Mouse (Mus musculus): Measurements from ENCODE around the gene Zfp61. TPM values are rescaled to one million over a fixed set of nuclear protein-coding genes. Genes with fewer than 3 reads are reported as not detected.
A peak's percentile ranks its signal among the peaks of the same experiment; 100 is the strongest.

Zfp61 gene
- polyA plus RNA-seq, 1 experiment from 2014 or later = 58.8 TPM

DNA sequence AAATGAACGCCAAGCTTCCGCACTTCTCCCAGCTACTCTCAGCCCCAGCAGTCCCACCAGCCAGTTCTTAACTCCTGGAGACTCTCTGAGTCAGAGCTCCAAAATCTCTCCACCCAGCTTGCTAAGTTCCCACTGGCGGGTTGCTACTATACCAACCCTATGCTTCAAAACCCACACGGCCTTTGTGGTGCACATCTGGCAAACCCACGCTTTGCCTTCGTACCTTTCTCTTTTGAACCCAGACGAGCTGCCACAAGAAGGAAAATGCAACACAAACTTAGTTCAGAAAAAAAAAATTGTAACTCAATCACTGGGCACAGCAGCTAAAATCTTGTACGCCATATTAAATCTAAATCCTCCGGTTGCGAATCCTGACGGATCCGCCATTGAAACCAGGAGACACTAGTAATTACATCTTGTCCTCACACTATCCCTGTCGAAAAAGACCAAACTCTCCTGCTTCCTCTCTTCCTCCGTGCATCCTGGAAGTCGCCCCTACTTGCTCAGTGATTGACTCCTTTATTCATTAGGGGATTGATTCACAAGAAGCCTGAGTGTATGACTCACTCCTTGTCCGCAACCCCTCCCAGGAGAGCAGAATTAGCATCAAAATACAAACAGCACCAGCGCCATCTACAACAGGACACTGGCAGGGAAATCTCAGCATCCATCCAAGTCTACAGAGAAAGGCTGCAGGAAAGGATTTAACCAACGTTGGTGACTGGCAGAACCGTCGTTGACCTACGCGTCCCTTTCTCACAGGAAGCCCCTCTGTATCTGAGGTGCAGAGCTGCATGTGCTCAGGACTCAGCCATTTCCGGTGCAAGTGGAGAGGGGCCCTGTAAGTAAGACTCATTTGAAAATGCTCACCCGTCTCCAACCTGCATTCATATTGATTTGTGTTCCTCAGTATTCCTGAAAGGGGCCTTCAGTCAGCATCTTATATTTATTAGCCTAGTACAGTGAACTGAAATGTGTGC lies 32.6 kb downstream of the Zfp61 start:
- Histone ChIP-seq H3K9ac (replicated peaks; ENCODE audit: low read length) (no peak overlapping the region), H3K4me3 (ENCODE audit: low read depth, low read length) (no peak overlapping the region), H3K4me2 (ENCODE audit: low read depth, low read length) (no peak overlapping the region), H3K27me3 (ENCODE audit: control insufficient read depth, insufficient read depth, low read length) (no peaks in the 10 kb centered on the region), H3K9me3 (replicated peaks; ENCODE audit: control insufficient read depth, low read length) (no peaks in the 10 kb centered on the region), H3K4me1 (ENCODE audit: control insufficient read depth, insufficient read depth, low read length) (no peaks in the 10 kb centered on the region), H3K36me3 (replicated peaks; ENCODE audit: control insufficient read depth, insufficient read depth, low read depth, low read length) (no peaks in the 10 kb centered on the region), H3K27ac (replicated peaks; ENCODE audit: low read depth, low read length) (no peak overlapping the region)
- WGBS = 68% methylated on average over 24 of the region's 24 CpGs
- no peak for DNase-seq (ENCODE audit: low spot score)
- no peak for ATAC-seq (replicated peaks; ENCODE audit: insufficient number of reproducible peaks, low FRiP score, low TSS enrichment, low read depth)

- 87% methylated on average over 4 of the region's 4 CpGs for WGBS
- Histone ChIP-seq H3K27me3 (ENCODE audit: control insufficient read depth, insufficient read depth, low read length) (no peaks in the 10 kb centered on the region), H3K9ac (replicated peaks; ENCODE audit: low read length) (no peak overlapping the region), H3K9me3 (replicated peaks; ENCODE audit: control insufficient read depth, low read length) (no peaks in the 10 kb centered on the region), H3K4me3 (ENCODE audit: low read depth, low read length) (no peak overlapping the region), H3K36me3 (replicated peaks; ENCODE audit: control insufficient read depth, insufficient read depth, low read depth, low read length) (no peaks in the 10 kb centered on the region), H3K4me2 (ENCODE audit: low read depth, low read length) (no peak overlapping the region), H3K27ac (replicated peaks; ENCODE audit: low read depth, low read length) (no peak overlapping the region), H3K4me1 (ENCODE audit: control insufficient read depth, insufficient read depth, low read length) (no peaks in the 10 kb centered on the region)
- ATAC-seq (replicated peaks; ENCODE audit: insufficient number of reproducible peaks, low FRiP score, low TSS enrichment, low read depth) = no peak
- no peak for DNase-seq (ENCODE audit: low spot score)
These were observed 41.1 kb downstream of the Zfp61 start for GRCm38 (mm10) chr7:24260000-24260312.

DNA sequence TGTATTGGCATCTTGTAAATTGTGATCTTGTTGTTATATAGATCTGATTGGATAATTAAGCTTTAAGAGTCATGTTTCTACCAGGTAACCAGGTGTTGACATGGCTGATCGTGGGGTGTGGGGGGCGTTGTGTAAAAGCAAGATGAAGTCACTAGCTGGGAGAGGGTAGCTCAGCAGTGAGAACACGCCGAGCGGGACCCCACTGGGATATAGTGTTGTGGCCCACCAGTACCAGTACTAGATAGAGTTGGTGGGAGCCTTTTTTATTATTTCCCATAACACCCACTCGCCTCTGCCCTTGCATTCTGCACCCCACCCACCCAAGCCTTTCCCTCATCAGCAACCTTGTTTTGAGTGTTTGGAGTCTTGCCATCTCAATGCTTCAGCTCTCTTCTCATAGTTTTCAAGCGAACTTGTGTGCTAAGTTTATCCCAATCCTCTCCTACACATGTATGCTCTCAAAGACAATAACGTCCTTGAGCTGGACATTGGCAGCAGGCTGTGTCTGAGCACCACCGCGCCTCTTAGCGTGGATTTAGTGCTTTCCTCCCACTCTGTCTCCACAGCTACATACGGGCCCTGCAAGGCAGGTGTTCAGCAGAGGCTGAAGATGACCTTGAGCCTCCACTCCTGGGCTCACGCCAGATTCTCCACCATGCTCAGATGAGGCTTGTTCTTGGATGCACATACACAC lies 41.6 kb downstream of the Zfp61 start:
- ATAC-seq (replicated peaks; ENCODE audit: insufficient number of reproducible peaks, low FRiP score, low TSS enrichment, low read depth) (no peak), DNase-seq (ENCODE audit: low spot score) (no peak)
- 90% methylated on average over 13 of the region's 13 CpGs for WGBS
- Histone ChIP-seq H3K36me3 (replicated peaks; ENCODE audit: control insufficient read depth, insufficient read depth, low read depth, low read length) (no peaks in the 10 kb centered on the region), H3K9me3 (replicated peaks; ENCODE audit: control insufficient read depth, low read length) (no peaks in the 10 kb centered on the region), H3K27ac (replicated peaks; ENCODE audit: low read depth, low read length) (no peak overlapping the region), H3K4me3 (ENCODE audit: low read depth, low read length) (no peak overlapping the region), H3K27me3 (ENCODE audit: control insufficient read depth, insufficient read depth, low read length) (no peaks in the 10 kb centered on the region), H3K9ac (replicated peaks; ENCODE audit: low read length) (no peak overlapping the region), H3K4me2 (ENCODE audit: low read depth, low read length) (no peak overlapping the region), H3K4me1 (ENCODE audit: control insufficient read depth, insufficient read depth, low read length) (no peaks in the 10 kb centered on the region)

GRCm38 (mm10) chr7:24254633-24255474 lies 46.2 kb downstream of the Zfp61 start, which contains the start of gene Zfp108:
Gene Zfp108, plus strand, starts transcription at chr7:24254794.
- no peaks in the 10 kb centered on the region for H3K4me1 ChIP-seq (ENCODE audit: control insufficient read depth, insufficient read depth, low read length)
- H3K4me2 ChIP-seq (ENCODE audit: low read depth, low read length) = peak within 1 kb of the TSS; percentile 57
- 20% methylated on average over 21 of the region's 21 CpGs for WGBS
- peak within 1 kb of the TSS; percentile 61 for H3K9ac ChIP-seq (replicated peaks; ENCODE audit: low read length)
- ATAC-seq (replicated peaks; ENCODE audit: insufficient number of reproducible peaks, low FRiP score, low TSS enrichment, low read depth) = peak; percentile 87; the same call in 1 of the 2 replicates
- no peak within 1 kb of the TSS for H3K27ac ChIP-seq (replicated peaks; ENCODE audit: low read depth, low read length)
- DNase-seq (ENCODE audit: low spot score) = peak; percentile 96
- H3K9me3 ChIP-seq (replicated peaks; ENCODE audit: control insufficient read depth, low read length) = no peaks in the 10 kb centered on the region
- no peaks in the 10 kb centered on the region for H3K27me3 ChIP-seq (ENCODE audit: control insufficient read depth, insufficient read depth, low read length)
- peak within 1 kb of the TSS; percentile 41 for H3K4me3 ChIP-seq (ENCODE audit: low read depth, low read length)
- no peaks in the 10 kb centered on the region for H3K36me3 ChIP-seq (replicated peaks; ENCODE audit: control insufficient read depth, insufficient read depth, low read depth, low read length)

GRCm38 (mm10) chr7:24253779-24254615 lies 47.0 kb downstream of the Zfp61 start:
- H3K4me3 ChIP-seq (ENCODE audit: low read depth, low read length) = no peak overlapping the region
- H3K9ac ChIP-seq (replicated peaks; ENCODE audit: low read length) = no peak overlapping the region; the same call in none of the 2 replicates
- no peaks in the 10 kb centered on the region for H3K9me3 ChIP-seq (replicated peaks; ENCODE audit: control insufficient read depth, low read length)
- no peaks in the 10 kb centered on the region for H3K36me3 ChIP-seq (replicated peaks; ENCODE audit: control insufficient read depth, insufficient read depth, low read depth, low read length)
- 63% methylated on average over 9 of the region's 9 CpGs for WGBS
- no peaks in the 10 kb centered on the region for H3K27me3 ChIP-seq (ENCODE audit: control insufficient read depth, insufficient read depth, low read length)
- no peaks in the 10 kb centered on the region for H3K4me1 ChIP-seq (ENCODE audit: control insufficient read depth, insufficient read depth, low read length)
- ATAC-seq (replicated peaks; ENCODE audit: insufficient number of reproducible peaks, low FRiP score, low TSS enrichment, low read depth) (peak; percentile 57; the same call in 1 of the 2 replicates), DNase-seq (ENCODE audit: low spot score) (no peak)
- no peak overlapping the region for H3K27ac ChIP-seq (replicated peaks; ENCODE audit: low read depth, low read length)
- peak overlapping the region; percentile 13; the same call in 1 of the 2 replicates for H3K4me2 ChIP-seq (ENCODE audit: low read depth, low read length)

Small RNA genes within 50 kb of the gene (microRNA-seq; reads per million reads assigned to microRNA genes)
- not detected for gene Gm27592 (ENCODE audit: borderline number of aligned reads)

Other genes starting within 250 kb of the Zfp61 start
- not detected in 2 replicates for gene Vmn1r183, start 248.0 kb downstream of the Zfp61 start, polyA plus RNA-seq (2014; fragmentation: Nextera tagmentation; extraction: Ambion mirVana)
- 32.5 and 32.7 TPM in 2 replicates for gene Zfp180, start 219.3 kb downstream of the Zfp61 start, polyA plus RNA-seq (2014; fragmentation: Nextera tagmentation; extraction: Ambion mirVana)
- gene Zfp112, start 188.9 kb downstream of the Zfp61 start, polyA plus RNA-seq (2014; fragmentation: Nextera tagmentation; extraction: Ambion mirVana) = 4.3 and 4.4 TPM in 2 replicates
- 16.7 and 17.3 TPM in 2 replicates for gene Zfp235, start 167.1 kb downstream of the Zfp61 start, polyA plus RNA-seq (2014; fragmentation: Nextera tagmentation; extraction: Ambion mirVana)
- gene Zfp114, start 126.2 kb downstream of the Zfp61 start, polyA plus RNA-seq (2014; fragmentation: Nextera tagmentation; extraction: Ambion mirVana) = 3.7 TPM in 2 replicates
- 12.2 and 13.8 TPM in 2 replicates for gene Zfp111, start 89.8 kb downstream of the Zfp61 start, polyA plus RNA-seq (2014; fragmentation: Nextera tagmentation; extraction: Ambion mirVana)
- 5.1 and 5.7 TPM in 2 replicates for gene Zfp109, start 63.7 kb downstream of the Zfp61 start, polyA plus RNA-seq (2014; fragmentation: Nextera tagmentation; extraction: Ambion mirVana)
- 3.8 and 4.0 TPM in 2 replicates for gene Zfp108, start 46.4 kb downstream of the Zfp61 start, polyA plus RNA-seq (2014; fragmentation: Nextera tagmentation; extraction: Ambion mirVana)
- 9.8 and 11.7 TPM in 2 replicates for gene Zfp93, start 30.8 kb downstream of the Zfp61 start, polyA plus RNA-seq (2014; fragmentation: Nextera tagmentation; extraction: Ambion mirVana)
- gene Zfp94, start 15.4 kb upstream of the Zfp61 start, polyA plus RNA-seq (2014; fragmentation: Nextera tagmentation; extraction: Ambion mirVana) = 10.7 and 15.2 TPM in 2 replicates
- not detected in 2 replicates for gene Tescl, start 32.7 kb upstream of the Zfp61 start, polyA plus RNA-seq (2014; fragmentation: Nextera tagmentation; extraction: Ambion mirVana)
- not detected in 2 replicates for gene Lypd5, start 48.0 kb upstream of the Zfp61 start, polyA plus RNA-seq (2014; fragmentation: Nextera tagmentation; extraction: Ambion mirVana)
- 2.2 and 2.3 TPM in 2 replicates for gene Kcnn4, start 69.0 kb upstream of the Zfp61 start, polyA plus RNA-seq (2014; fragmentation: Nextera tagmentation; extraction: Ambion mirVana)
- gene Smg9, start 98.4 kb upstream of the Zfp61 start, polyA plus RNA-seq (2014; fragmentation: Nextera tagmentation; extraction: Ambion mirVana) = 13.8 and 18.6 TPM in 2 replicates
- not detected in 2 replicates for gene Irgc1, start 151.1 kb upstream of the Zfp61 start, polyA plus RNA-seq (2014; fragmentation: Nextera tagmentation; extraction: Ambion mirVana)
- gene Plaur, start 161.3 kb upstream of the Zfp61 start, polyA plus RNA-seq (2014; fragmentation: Nextera tagmentation; extraction: Ambion mirVana) = 1.1 and 2.1 TPM in 2 replicates
- 1.9 and 3.6 TPM in 2 replicates for gene Cadm4, start 180.8 kb upstream of the Zfp61 start, polyA plus RNA-seq (2014; fragmentation: Nextera tagmentation; extraction: Ambion mirVana)
- gene Zfp428, start 205.8 kb upstream of the Zfp61 start, polyA plus RNA-seq (2014; fragmentation: Nextera tagmentation; extraction: Ambion mirVana) = 52.5 and 58.0 TPM in 2 replicates
- 0.25 and 0.32 TPM in 2 replicates for gene AC161166.1, start 211.2 kb upstream of the Zfp61 start, polyA plus RNA-seq (2014; fragmentation: Nextera tagmentation; extraction: Ambion mirVana)
- gene Irgq, start 229.5 kb upstream of the Zfp61 start, polyA plus RNA-seq (2014; fragmentation: Nextera tagmentation; extraction: Ambion mirVana) = 8.0 and 8.7 TPM in 2 replicates
- not detected in 2 replicates for gene Pinlyp, start 244.9 kb upstream of the Zfp61 start, polyA plus RNA-seq (2014; fragmentation: Nextera tagmentation; extraction: Ambion mirVana)
- 99.0 and 111 TPM in 2 replicates for gene Xrcc1, start 245.1 kb upstream of the Zfp61 start, polyA plus RNA-seq (2014; fragmentation: Nextera tagmentation; extraction: Ambion mirVana)